Mouse (Mus musculus): ENCODE data around the gene Sgms1. TPM values are rescaled to one million over a fixed set of nuclear protein-coding genes. Genes with fewer than 3 reads are reported as not detected.

The Sgms1 gene
- polyA plus RNA-seq (2014; fragmentation: Nextera tagmentation; extraction: Ambion mirVana), result 32.1 and 50.8 TPM in 2 replicates

- Histone ChIP-seq H3K9ac (ENCODE audit: low read depth, low read length) (peak within 1 kb of the TSS; percentile 84), H3K27me3 (ENCODE audit: control insufficient read depth, insufficient read depth, low read length) (no peaks in the 10 kb centered on the region), H3K36me3 (ENCODE audit: control insufficient read depth, insufficient read depth, low read length) (no peaks in the 10 kb centered on the region), H3K4me2 (replicated peaks; ENCODE audit: low read depth, low read length) (peak within 1 kb of the TSS; percentile 83), H3K4me3 (ENCODE audit: low read length) (peak within 1 kb of the TSS; percentile 57), H3K4me1 (ENCODE audit: control insufficient read depth, insufficient read depth, low read length) (peaks cover 12% of the 10 kb centered on the region), H3K9me3 (ENCODE audit: control insufficient read depth, low read length) (no peaks in the 10 kb centered on the region), H3K27ac (ENCODE audit: low read depth, low read length) (peak within 1 kb of the TSS; percentile 83)
- ATAC-seq (ENCODE audit: low FRiP score, low TSS enrichment), result peak; percentile 95
- WGBS, result 2% methylated on average over 61 of the region's 68 CpGs
Measured at GRCm38 (mm10) chr19:32389001-32389871, at the start of gene Sgms1. Gene Sgms1 (minus strand): TSS chr19:32389714.

DNA sequence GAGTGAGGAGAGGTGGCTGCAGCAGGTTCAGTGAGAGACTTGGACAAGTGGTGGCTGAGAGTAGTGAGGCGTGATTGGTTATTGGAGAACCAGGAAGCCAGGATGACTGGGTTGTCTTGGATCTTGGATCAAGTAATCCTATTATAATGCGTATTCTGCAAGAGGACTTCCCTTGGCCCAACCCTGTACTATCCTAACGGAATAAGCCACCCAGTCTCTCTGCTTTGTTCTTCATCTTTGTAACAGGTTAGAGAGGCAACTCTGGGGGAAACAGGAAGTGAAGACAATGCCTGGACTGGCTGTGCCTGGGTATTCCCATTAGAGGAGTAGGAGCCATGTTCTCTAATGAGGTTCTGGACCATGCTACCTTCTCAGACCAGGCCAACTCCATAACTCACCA, 36.3 kb upstream of the Sgms1 start:
- Histone ChIP-seq H3K27me3 (ENCODE audit: control insufficient read depth, insufficient read depth, low read length) (no peaks in the 10 kb centered on the region), H3K4me2 (replicated peaks; ENCODE audit: low read depth, low read length) (no peak overlapping the region), H3K9ac (ENCODE audit: low read depth, low read length) (no peak overlapping the region), H3K9me3 (ENCODE audit: control insufficient read depth, low read length) (no peaks in the 10 kb centered on the region), H3K27ac (ENCODE audit: low read depth, low read length) (no peak overlapping the region), H3K4me3 (ENCODE audit: low read length) (no peak overlapping the region), H3K4me1 (ENCODE audit: control insufficient read depth, insufficient read depth, low read length) (no peaks in the 10 kb centered on the region), H3K36me3 (ENCODE audit: control insufficient read depth, insufficient read depth, low read length) (no peaks in the 10 kb centered on the region)
- WGBS, result 88% methylated on average over 3 of the region's 3 CpGs
- ATAC-seq (ENCODE audit: low FRiP score, low TSS enrichment), result no peak

DNA sequence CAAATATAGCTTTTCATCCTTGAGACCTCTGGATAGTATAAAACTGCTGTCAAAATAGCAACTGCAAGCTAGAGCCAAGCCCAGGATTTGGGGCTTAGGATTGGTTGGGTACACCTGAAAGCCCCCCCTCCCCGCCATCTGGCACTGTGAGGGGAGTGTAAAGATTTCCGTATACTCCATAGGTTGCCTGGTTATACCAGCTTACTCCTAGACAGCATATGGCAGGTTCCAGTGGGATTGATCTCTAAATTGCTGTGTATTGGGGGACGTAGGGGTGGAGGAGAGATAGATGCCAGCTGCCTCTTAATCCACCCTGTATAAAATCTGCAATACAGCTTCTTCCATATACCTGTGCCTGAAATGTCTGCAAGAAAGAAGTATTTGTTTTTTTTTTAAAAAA, 35.2 kb upstream of the Sgms1 start:
- Histone ChIP-seq H3K36me3 (ENCODE audit: control insufficient read depth, insufficient read depth, low read length) (no peaks in the 10 kb centered on the region), H3K9ac (ENCODE audit: low read depth, low read length) (no peak overlapping the region), H3K27ac (ENCODE audit: low read depth, low read length) (no peak overlapping the region), H3K4me3 (ENCODE audit: low read length) (no peak overlapping the region), H3K9me3 (ENCODE audit: control insufficient read depth, low read length) (no peaks in the 10 kb centered on the region), H3K27me3 (ENCODE audit: control insufficient read depth, insufficient read depth, low read length) (no peaks in the 10 kb centered on the region), H3K4me2 (replicated peaks; ENCODE audit: low read depth, low read length) (no peak overlapping the region), H3K4me1 (ENCODE audit: control insufficient read depth, insufficient read depth, low read length) (no peaks in the 10 kb centered on the region)
- 79% methylated on average over 3 of the region's 3 CpGs for WGBS
- no peak for ATAC-seq (ENCODE audit: low FRiP score, low TSS enrichment)

DNA sequence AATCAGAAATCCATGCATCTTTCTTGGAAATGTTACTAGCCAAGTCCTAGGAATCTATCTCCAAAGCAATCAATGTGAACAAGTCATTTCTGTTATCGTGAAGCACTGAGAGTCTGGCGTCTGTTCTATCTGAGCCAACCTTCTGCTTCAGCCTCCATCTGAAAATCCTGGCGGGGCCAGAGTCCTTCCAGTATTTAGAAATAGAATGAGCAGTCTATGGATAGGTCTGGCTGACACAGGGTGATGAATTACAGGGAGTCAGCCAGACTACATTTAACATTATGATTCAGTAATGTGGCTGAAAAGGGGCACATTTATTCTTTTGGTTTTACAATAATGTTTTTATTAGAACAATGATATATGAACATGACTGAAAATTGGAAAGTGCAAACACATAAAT, 29.6 kb upstream of the Sgms1 start:
- H3K9ac ChIP-seq (ENCODE audit: low read depth, low read length), result no peak overlapping the region
- no peak overlapping the region for H3K4me3 ChIP-seq (ENCODE audit: low read length)
- no peaks in the 10 kb centered on the region for H3K27me3 ChIP-seq (ENCODE audit: control insufficient read depth, insufficient read depth, low read length)
- H3K36me3 ChIP-seq (ENCODE audit: control insufficient read depth, insufficient read depth, low read length), result no peaks in the 10 kb centered on the region
- H3K27ac ChIP-seq (ENCODE audit: low read depth, low read length), result no peak overlapping the region
- no peaks in the 10 kb centered on the region for H3K4me1 ChIP-seq (ENCODE audit: control insufficient read depth, insufficient read depth, low read length)
- no peak overlapping the region for H3K4me2 ChIP-seq (replicated peaks; ENCODE audit: low read depth, low read length)
- no peaks in the 10 kb centered on the region for H3K9me3 ChIP-seq (ENCODE audit: control insufficient read depth, low read length)
- 60% methylated on average over 3 of the region's 3 CpGs for WGBS
- ATAC-seq (ENCODE audit: low FRiP score, low TSS enrichment), result no peak

GRCm38 (mm10) chr19:32416692-32417317, 27.3 kb upstream of the Sgms1 start:
- Histone ChIP-seq H3K4me3 (ENCODE audit: low read length) (no peak overlapping the region), H3K27ac (ENCODE audit: low read depth, low read length) (no peak overlapping the region), H3K9ac (ENCODE audit: low read depth, low read length) (no peak overlapping the region), H3K4me2 (replicated peaks; ENCODE audit: low read depth, low read length) (no peak overlapping the region), H3K36me3 (ENCODE audit: control insufficient read depth, insufficient read depth, low read length) (no peaks in the 10 kb centered on the region), H3K9me3 (ENCODE audit: control insufficient read depth, low read length) (no peaks in the 10 kb centered on the region), H3K27me3 (ENCODE audit: control insufficient read depth, insufficient read depth, low read length) (no peaks in the 10 kb centered on the region), H3K4me1 (ENCODE audit: control insufficient read depth, insufficient read depth, low read length) (no peaks in the 10 kb centered on the region)
- ATAC-seq (ENCODE audit: low FRiP score, low TSS enrichment), result no peak
- 93% methylated on average over 7 of the region's 7 CpGs for WGBS

- no peaks in the 10 kb centered on the region for H3K36me3 ChIP-seq (ENCODE audit: control insufficient read depth, insufficient read depth, low read length)
- ATAC-seq (ENCODE audit: low FRiP score, low TSS enrichment), result no peak
- H3K9ac ChIP-seq (ENCODE audit: low read depth, low read length), result no peak overlapping the region
- no peaks in the 10 kb centered on the region for H3K27me3 ChIP-seq (ENCODE audit: control insufficient read depth, insufficient read depth, low read length)
- 77% methylated on average over 8 of the region's 8 CpGs for WGBS
- H3K4me1 ChIP-seq (ENCODE audit: control insufficient read depth, insufficient read depth, low read length), result no peaks in the 10 kb centered on the region
- no peaks in the 10 kb centered on the region for H3K9me3 ChIP-seq (ENCODE audit: control insufficient read depth, low read length)
- H3K27ac ChIP-seq (ENCODE audit: low read depth, low read length), result no peak overlapping the region
- H3K4me3 ChIP-seq (ENCODE audit: low read length), result no peak overlapping the region
- H3K4me2 ChIP-seq (replicated peaks; ENCODE audit: low read depth, low read length), result no peak overlapping the region
Measured at GRCm38 (mm10) chr19:32409603-32410360, 20.3 kb upstream of the Sgms1 start.

- Histone ChIP-seq H3K4me2 (replicated peaks; ENCODE audit: low read depth, low read length) (no peak overlapping the region), H3K4me1 (ENCODE audit: control insufficient read depth, insufficient read depth, low read length) (no peaks in the 10 kb centered on the region), H3K36me3 (ENCODE audit: control insufficient read depth, insufficient read depth, low read length) (no peaks in the 10 kb centered on the region), H3K9me3 (ENCODE audit: control insufficient read depth, low read length) (no peaks in the 10 kb centered on the region), H3K9ac (ENCODE audit: low read depth, low read length) (no peak overlapping the region), H3K27me3 (ENCODE audit: control insufficient read depth, insufficient read depth, low read length) (no peaks in the 10 kb centered on the region), H3K4me3 (ENCODE audit: low read length) (no peak overlapping the region), H3K27ac (ENCODE audit: low read depth, low read length) (no peak overlapping the region)
- no peak for ATAC-seq (ENCODE audit: low FRiP score, low TSS enrichment)
- 81% methylated on average over 7 of the region's 7 CpGs for WGBS
Measured at GRCm38 (mm10) chr19:32406717-32407116, 17.2 kb upstream of the Sgms1 start.

DNA sequence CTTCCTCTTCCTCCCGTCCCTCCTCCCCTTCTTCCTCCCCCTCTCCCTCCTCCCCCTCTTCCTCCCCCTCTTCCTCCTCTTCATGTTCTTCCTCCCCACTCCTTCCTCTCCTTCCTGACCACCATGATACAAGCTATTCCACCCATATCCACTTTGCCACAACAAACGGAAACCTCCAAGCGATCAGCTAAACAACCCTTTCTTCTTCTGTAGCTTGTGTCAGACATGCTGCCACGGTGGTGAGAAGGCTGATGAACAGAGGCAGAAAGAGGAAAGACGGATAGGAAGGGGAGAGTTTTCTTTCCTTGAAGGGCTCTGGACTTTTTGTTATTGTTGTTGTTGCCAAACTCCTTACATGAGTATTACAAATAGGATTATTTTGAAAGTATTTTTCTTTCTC, 14.9 kb upstream of the Sgms1 start:
- 85% methylated on average over 5 of the region's 5 CpGs for WGBS

More for the DNA sequence above, 14.9 kb upstream of the Sgms1 start:
- H3K4me3 ChIP-seq (ENCODE audit: low read length), result no peak overlapping the region
- no peaks in the 10 kb centered on the region for H3K9me3 ChIP-seq (ENCODE audit: control insufficient read depth, low read length)
- H3K4me1 ChIP-seq (ENCODE audit: control insufficient read depth, insufficient read depth, low read length), result no peaks in the 10 kb centered on the region
- H3K9ac ChIP-seq (ENCODE audit: low read depth, low read length), result no peak overlapping the region
- H3K4me2 ChIP-seq (replicated peaks; ENCODE audit: low read depth, low read length), result no peak overlapping the region
- H3K27me3 ChIP-seq (ENCODE audit: control insufficient read depth, insufficient read depth, low read length), result no peaks in the 10 kb centered on the region
- no peak for ATAC-seq (ENCODE audit: low FRiP score, low TSS enrichment)
- H3K36me3 ChIP-seq (ENCODE audit: control insufficient read depth, insufficient read depth, low read length), result no peaks in the 10 kb centered on the region
- H3K27ac ChIP-seq (ENCODE audit: low read depth, low read length), result no peak overlapping the region
